Mouse (Mus musculus) heart, postnatal 10 days (tissue): ENCODE measurements around the gene Syncrip. TPM values are rescaled to one million over a fixed set of nuclear protein-coding genes. Genes with fewer than 3 reads are reported as not detected.
"Not testable (repeated sequence)": the region's sequence is repeated elsewhere in the genome, so short reads cannot be mapped to it uniquely, and the experiment has no call there.

Source experiments
- DNase-seq, 2 experiments: peaks; one replicate each; pipeline ENCODE4 v3.0.0; 2021
- intact Hi-C: fragments of 180-260 bp; cut with DNase I; formaldehyde crosslinking; loops from one replicate; pipeline ENCODE4 v1.15.1; 2025
- total RNA-seq, 2 experiments: library from RNA; stranded (reverse); gene quantifications; 2 replicates each; pipeline ENCODE4 v1.2.3; 2021

Gene Syncrip
- total RNA-seq, 2 experiments from 2014 or later = 79.1 to 80.1 TPM

- intact Hi-C loops = no loop called here
- DNase-seq = peak in 1 of 2 experiments; percentile 9
These were observed 10.1 kb upstream of the Syncrip start for GRCm38 (mm10) chr9:88492522-88492921.

- DNase-seq = peak; percentile 24 to 27
- intact Hi-C loops = no loop called here
These were observed 2.2 kb upstream of the Syncrip start for GRCm38 (mm10) chr9:88484531-88484930.

GRCm38 (mm10) chr9:88482829-88483396 is 539 bp upstream of the Syncrip start:
- DNase-seq = peak; percentile 93 to 94
- intact Hi-C loops = loop anchor here (1.0 kb wide), 1 partner anchor 39 kb away; no protein-coding TSS in a partner anchor

- DNase-seq = peak; percentile 59 to 75
- intact Hi-C loops = loop anchor here (1.0 to 2.0 kb wide), 3 partner anchors 37 to 65 kb away; no protein-coding TSS in a partner anchor
These were observed 598 bp downstream of the Syncrip start for GRCm38 (mm10) chr9:88481791-88482160.

- peak; percentile 54 to 61 for DNase-seq
- intact Hi-C loops = loop anchor here (2.0 kb wide), 2 partner anchors 36 to 66 kb away; no protein-coding TSS in a partner anchor
These were observed 1.1 kb downstream of the Syncrip start for GRCm38 (mm10) chr9:88481061-88481790.

GRCm38 (mm10) chr9:88480120-88480519 is 2.3 kb downstream of the Syncrip start:
- peak in 1 of 2 experiments; percentile 5 for DNase-seq
- intact Hi-C loops = loop anchor here (2.0 kb wide), 2 partner anchors 35 to 67 kb away; no protein-coding TSS in a partner anchor

- intact Hi-C loops = no loop called here
- DNase-seq = peak; percentile 15 to 26
These were observed 6.2 kb downstream of the Syncrip start for GRCm38 (mm10) chr9:88476138-88476537.

- intact Hi-C loops, DNase-seq: not testable (repeated sequence)
These were observed 21.4 kb downstream of the Syncrip start for GRCm38 (mm10) chr9:88461017-88461416.

GRCm38 (mm10) chr9:88439991-88440390 is 42.4 kb downstream of the Syncrip start:
- intact Hi-C loops = loop anchor here (2.0 kb wide), 1 partner anchor 83 kb away; no protein-coding TSS in a partner anchor
- DNase-seq = no peak

GRCm38 (mm10) chr9:88439238-88439600 is 43.2 kb downstream of the Syncrip start:
- no peak for DNase-seq
- intact Hi-C loops = loop anchor here (2.0 kb wide), 1 partner anchor 84 kb away; no protein-coding TSS in a partner anchor

- intact Hi-C loops = loop anchor here (2.0 kb wide), 1 partner anchor 84 kb away; no protein-coding TSS in a partner anchor
- peak; percentile 98 for DNase-seq
These were observed 43.7 kb downstream of the Syncrip start, which contains the start of gene Snx14 for GRCm38 (mm10) chr9:88438555-88439237. TSS of gene Snx14 (minus strand) at chr9:88438958.

GRCm38 (mm10) chr9:88438237-88438554 is 44.2 kb downstream of the Syncrip start:
- DNase-seq = no peak
- intact Hi-C loops = loop anchor here (2.0 kb wide), 1 partner anchor 85 kb away; no protein-coding TSS in a partner anchor

- no peak for DNase-seq
- intact Hi-C loops = loop anchor here (2.0 kb wide), 1 partner anchor 85 kb away; no protein-coding TSS in a partner anchor
These were observed 44.8 kb downstream of the Syncrip start for GRCm38 (mm10) chr9:88437342-88438236.

GRCm38 (mm10) chr9:88424356-88424755 is 58.0 kb downstream of the Syncrip start:
- no peak for DNase-seq
- intact Hi-C loops = no loop called here

GRCm38 (mm10) chr9:88422428-88422827 is 59.9 kb downstream of the Syncrip start:
- intact Hi-C loops = no loop called here

GRCm38 (mm10) chr9:88416752-88417151 is 65.6 kb downstream of the Syncrip start:
- intact Hi-C loops = no loop called here
- DNase-seq = no peak

More at GRCm38 (mm10) chr9:88422428-88422827, 59.9 kb downstream of the Syncrip start:
- no peak for DNase-seq

GRCm38 (mm10) chr9:88409978-88410377 is 72.4 kb downstream of the Syncrip start:
- DNase-seq = no peak
- intact Hi-C loops = no loop called here

GRCm38 (mm10) chr9:88404515-88404914 is 77.9 kb downstream of the Syncrip start:
- intact Hi-C loops = no loop called here
- DNase-seq = no peak

- DNase-seq = peak; percentile 49 to 52
- intact Hi-C loops = no loop called here
These were observed 78.3 kb downstream of the Syncrip start for GRCm38 (mm10) chr9:88404088-88404487.

- intact Hi-C loops = loop anchor here (1.0 to 2.0 kb wide), 2 partner anchors 148 to 157 kb away; no protein-coding TSS in a partner anchor
- no peak for DNase-seq
These were observed 83.9 kb downstream of the Syncrip start for GRCm38 (mm10) chr9:88398461-88398860.
